Mouse (Mus musculus): ENCODE measurements at regions not wholly inside any gene's neighbourhood (a gene's known extent, or its start where the extent isn't known, plus 50 kb on each side); places are given as distances from the start of the nearest gene placed in this dataset.
"Not testable (repeated sequence)": the region's sequence is repeated elsewhere in the genome, so short reads cannot be mapped to it uniquely, and the experiment has no call there.

GRCm38 (mm10) chr2:78606388-78606787, 261.5 kb upstream of the Ube2e3 start:
- DNase-seq (ENCODE audit: low spot score in 2 of 2): peak in 1 of 2 experiments; percentile 43

- DNase-seq (ENCODE audit: low spot score in 2 of 2): no peak
These were observed 267.2 kb upstream of the Ube2e3 start for GRCm38 (mm10) chr2:78600753-78601152.

GRCm38 (mm10) chr2:78598039-78598438, 269.9 kb upstream of the Ube2e3 start:
- no peak for DNase-seq (ENCODE audit: low spot score in 2 of 2)

GRCm38 (mm10) chr2:78596251-78596650, 271.7 kb upstream of the Ube2e3 start:
- no peak for DNase-seq (ENCODE audit: low spot score in 2 of 2)

GRCm38 (mm10) chr2:78580013-78580412, 287.9 kb upstream of the Ube2e3 start:
- DNase-seq (ENCODE audit: low spot score in 2 of 2): no peak

- DNase-seq (ENCODE audit: low spot score in 2 of 2): no peak
These were observed 295.4 kb upstream of the Ube2e3 start for GRCm38 (mm10) chr2:78572492-78572891.

- DNase-seq (ENCODE audit: low spot score in 2 of 2): no peak
These were observed 309.8 kb upstream of the Ube2e3 start for GRCm38 (mm10) chr2:78558128-78558527.

- DNase-seq (ENCODE audit: low spot score in 2 of 2): no peak
These were observed 316.8 kb upstream of the Ube2e3 start for GRCm38 (mm10) chr2:78551085-78551484.

- DNase-seq (ENCODE audit: low spot score in 2 of 2): no peak
These were observed 319.0 kb upstream of the Ube2e3 start for GRCm38 (mm10) chr2:78548683-78549467.

GRCm38 (mm10) chr2:78547286-78547685, 320.6 kb upstream of the Ube2e3 start:
- no peak for DNase-seq (ENCODE audit: low spot score in 2 of 2)

GRCm38 (mm10) chr2:78540422-78540821, 327.5 kb upstream of the Ube2e3 start:
- peak in 1 of 2 experiments; percentile 11 for DNase-seq (ENCODE audit: low spot score in 2 of 2)

- DNase-seq (ENCODE audit: low spot score in 2 of 2): no peak
These were observed 328.2 kb upstream of the Ube2e3 start for GRCm38 (mm10) chr2:78539592-78540300.

GRCm38 (mm10) chr2:78537574-78537973, 330.4 kb upstream of the Ube2e3 start:
- peak; percentile 14 to 56 for DNase-seq (ENCODE audit: low spot score in 2 of 2)

- DNase-seq (ENCODE audit: low spot score in 2 of 2): not testable (repeated sequence)
These were observed 334.0 kb upstream of the Ube2e3 start for GRCm38 (mm10) chr2:78533881-78534280.

GRCm38 (mm10) chr2:78530535-78530934, 337.4 kb upstream of the Ube2e3 start:
- no peak for DNase-seq (ENCODE audit: low spot score in 2 of 2)

- no peak for DNase-seq (ENCODE audit: low spot score in 2 of 2)
These were observed 347.5 kb upstream of the Ube2e3 start for GRCm38 (mm10) chr2:78520258-78521023.

GRCm38 (mm10) chr2:78493115-78493514, 374.8 kb upstream of the Ube2e3 start:
- DNase-seq (ENCODE audit: low spot score in 2 of 2): no peak

GRCm38 (mm10) chr2:78480036-78480435, 387.9 kb upstream of the Ube2e3 start:
- DNase-seq (ENCODE audit: low spot score in 2 of 2): peak; percentile 52 to 82

- DNase-seq (ENCODE audit: low spot score in 2 of 2): no peak
These were observed 408.5 kb upstream of the Ube2e3 start for GRCm38 (mm10) chr2:78459444-78459843.

- DNase-seq (ENCODE audit: low spot score in 2 of 2): no peak
These were observed 414.5 kb upstream of the Ube2e3 start for GRCm38 (mm10) chr2:78453411-78453810.

- no peak for DNase-seq (ENCODE audit: low spot score in 2 of 2)
These were observed 431.1 kb upstream of the Ube2e3 start for GRCm38 (mm10) chr2:78436816-78437215.

GRCm38 (mm10) chr2:78435071-78435470, 432.9 kb upstream of the Ube2e3 start:
- no peak for DNase-seq (ENCODE audit: low spot score in 2 of 2)

Measured in layer of hippocampus, adult 18-20 months (tissue).